Mouse (Mus musculus) telencephalon, adult 2 months (tissue): ENCODE measurements at regions not wholly inside any gene's neighbourhood (a gene's known extent, or its start where the extent isn't known, plus 50 kb on each side); places are given as distances from the start of the nearest gene placed in this dataset.

Experiments used
- DNase-seq: peaks from one replicate; pipeline ENCODE4 v3.0.0-alpha.2; 2011; ENCODE audit warnings: low read depth, low spot score

- DNase-seq, result no peak
Measured at GRCm38 (mm10) chr7:69577754-69578153, 788.8 kb downstream of the Nr2f2 start.

- no peak for DNase-seq
Measured at GRCm38 (mm10) chr7:69576596-69576995, 789.9 kb downstream of the Nr2f2 start.

- DNase-seq, result peak; percentile 19
Measured at GRCm38 (mm10) chr7:69573730-69574129, 792.8 kb downstream of the Nr2f2 start.

DNA sequence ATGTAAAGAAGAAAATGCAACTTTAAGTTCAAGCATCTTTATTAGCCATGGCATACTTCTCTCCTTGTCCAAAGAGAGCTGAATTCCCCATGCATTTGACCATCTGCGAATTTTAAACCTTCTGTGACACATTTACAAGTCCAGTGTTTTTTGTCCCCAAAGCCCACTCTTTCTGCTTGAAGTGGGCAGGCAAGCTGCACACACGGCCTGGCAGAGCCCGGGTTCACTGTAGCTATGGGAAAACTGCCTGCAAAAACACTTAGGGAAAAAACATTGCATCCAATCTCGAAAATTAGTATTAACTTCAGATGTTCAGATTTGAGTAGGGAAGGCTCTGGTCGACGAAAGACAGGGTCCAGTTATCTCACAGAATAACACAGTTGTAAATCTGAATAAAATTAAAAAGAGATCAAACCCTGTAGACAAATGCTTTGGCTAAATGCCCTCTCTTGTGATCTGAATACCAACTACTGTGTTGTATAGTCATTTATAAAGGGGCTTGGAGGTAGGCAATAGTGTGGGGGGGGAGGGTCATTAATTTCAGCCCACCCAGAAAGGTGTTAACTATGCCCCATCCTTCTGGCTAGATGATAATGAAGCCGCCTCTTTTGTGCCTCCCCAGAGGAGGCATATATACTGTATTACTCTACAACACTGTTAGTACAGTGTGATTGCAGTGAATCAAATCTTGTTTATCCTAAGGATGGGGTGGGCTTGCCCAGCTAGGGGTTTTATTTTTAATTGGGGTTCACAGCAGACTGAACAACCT, 793.7 kb downstream of the Nr2f2 start:
- DNase-seq, result no peak

DNA sequence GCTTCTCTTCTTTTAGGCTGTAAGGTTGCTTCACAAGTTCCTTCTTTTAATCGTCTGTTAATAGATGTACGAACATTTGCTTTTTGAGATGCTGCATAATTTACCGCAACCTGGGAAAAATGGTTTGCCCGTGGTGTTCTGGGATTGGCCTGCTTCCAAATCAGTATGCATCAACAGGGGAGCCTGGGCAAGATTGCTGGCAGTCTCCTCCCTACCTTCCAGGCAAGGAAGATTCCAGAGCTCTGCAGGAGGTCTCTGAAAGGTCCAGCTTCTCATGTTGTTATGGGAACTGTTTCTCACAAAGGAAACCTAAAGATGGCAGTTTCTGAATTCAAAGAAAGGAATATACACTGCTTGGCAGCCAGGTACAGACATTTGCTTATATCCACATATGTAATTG, 799.6 kb downstream of the Nr2f2 start:
- no peak for DNase-seq

DNA sequence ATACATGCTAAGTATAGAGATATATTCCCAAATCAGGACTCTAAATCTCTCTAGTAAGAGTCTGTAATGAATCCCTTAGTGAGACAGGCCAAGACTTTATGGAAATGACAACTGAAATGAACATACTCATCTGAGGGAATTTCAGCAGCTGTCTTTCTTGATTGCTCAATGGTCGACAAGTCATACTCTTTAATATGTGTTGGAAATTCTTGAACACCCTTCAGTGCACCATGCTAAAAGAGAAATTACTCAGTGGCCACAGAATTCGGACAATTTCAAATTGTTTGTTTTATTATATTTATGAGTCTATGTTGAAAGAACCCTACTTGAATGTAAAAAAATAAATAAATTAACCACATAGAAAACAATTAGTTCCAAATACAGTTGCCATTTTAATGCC, 802.1 kb downstream of the Nr2f2 start:
- no peak for DNase-seq

DNA sequence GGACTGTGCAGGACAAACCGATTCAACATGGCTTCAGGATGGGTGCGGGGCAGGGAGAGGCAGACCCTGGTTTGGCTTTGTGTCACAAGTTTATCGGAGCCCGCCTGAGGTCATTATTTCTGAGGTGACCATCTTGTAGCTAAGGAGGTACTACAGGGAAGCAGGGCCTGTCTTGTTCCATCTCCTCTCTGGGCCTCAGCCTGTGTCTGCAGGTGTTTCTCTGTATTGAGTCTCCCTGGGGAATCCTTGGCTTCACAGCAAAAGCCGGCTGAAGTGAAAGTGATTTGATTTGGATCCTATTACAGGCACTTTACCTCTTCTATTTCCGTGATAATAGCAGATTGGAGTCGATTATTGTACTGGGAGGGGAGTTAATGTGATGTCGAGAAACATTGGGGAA, 805.7 kb upstream of the Arrdc4 start:
- DNase-seq, result no peak

DNA sequence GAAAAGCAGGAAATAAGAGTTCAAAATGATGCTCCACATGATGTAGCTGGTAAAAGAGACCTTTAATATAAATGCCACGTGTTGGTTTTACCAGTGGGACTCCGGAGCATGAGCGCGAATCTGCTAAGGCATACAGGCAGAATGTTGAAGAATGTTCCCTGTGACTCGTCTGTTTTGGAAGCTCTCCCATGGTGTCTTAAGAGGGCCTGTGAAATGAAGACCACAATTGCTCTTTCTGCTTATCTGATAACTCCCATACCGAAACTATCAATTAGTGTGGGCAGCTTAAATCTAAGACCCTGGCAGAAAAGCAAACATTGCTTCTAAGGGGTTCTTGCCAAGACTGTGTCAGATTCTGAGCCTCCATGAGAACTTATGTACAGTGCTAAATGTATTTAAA, 804.9 kb upstream of the Arrdc4 start:
- DNase-seq, result no peak

DNA sequence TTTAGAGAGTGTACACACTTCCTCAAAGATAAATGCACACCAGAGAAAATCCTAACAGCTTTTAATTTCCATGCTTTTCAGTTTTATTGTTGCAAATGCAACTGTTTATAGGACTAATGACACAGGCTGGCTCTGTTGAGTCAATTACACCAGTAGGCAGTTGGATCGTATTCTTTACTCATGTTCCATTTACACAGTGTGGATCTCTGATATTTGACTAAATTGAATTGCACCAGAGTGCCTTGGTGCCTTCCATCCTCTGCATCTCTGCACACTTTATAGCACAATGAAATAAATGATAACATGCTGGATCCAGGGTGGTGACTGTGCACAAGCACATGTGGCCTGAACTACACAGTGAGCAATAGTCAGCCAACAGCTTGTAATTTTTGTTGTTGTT, 787.0 kb upstream of the Arrdc4 start:
- no peak for DNase-seq

DNA sequence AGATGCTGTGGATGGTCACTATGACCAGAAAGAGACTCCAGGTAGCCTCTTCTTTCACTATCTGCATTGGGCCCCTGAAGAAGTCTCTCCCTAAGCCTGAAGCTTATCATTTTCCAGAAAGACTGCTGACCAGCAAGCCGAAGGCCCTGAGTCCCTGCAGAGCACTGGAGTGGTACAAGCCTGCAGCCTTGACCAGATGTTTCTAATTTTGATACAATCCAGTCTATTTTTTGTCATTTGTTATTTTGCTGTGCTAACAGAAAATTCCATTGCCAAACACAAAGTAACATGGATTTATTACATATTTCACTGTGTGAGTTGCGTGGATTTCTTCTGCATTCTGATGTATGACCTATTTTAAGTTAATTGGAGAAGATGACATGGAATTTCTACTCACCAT, 764.9 kb upstream of the Arrdc4 start:
- DNase-seq, result no peak

DNA sequence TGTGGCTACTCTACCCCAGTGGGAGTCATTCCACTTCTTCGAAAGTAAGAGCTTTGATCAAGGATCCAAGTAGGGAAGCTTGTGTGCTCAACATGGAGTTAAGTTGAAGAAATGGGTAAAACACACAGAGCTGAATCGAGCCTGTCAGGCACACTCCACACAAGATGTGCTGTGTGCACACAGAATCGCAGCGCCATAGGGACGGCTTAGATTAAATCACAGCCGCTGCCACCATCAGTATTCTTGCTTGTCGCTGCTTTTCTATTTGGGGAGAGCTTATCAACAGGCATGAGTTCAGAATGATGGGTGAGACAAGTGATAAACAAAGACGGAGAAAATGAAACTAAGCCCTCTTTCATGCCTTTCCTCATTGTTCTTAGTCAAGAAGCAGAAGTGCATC, 761.3 kb upstream of the Arrdc4 start:
- DNase-seq, result no peak

DNA sequence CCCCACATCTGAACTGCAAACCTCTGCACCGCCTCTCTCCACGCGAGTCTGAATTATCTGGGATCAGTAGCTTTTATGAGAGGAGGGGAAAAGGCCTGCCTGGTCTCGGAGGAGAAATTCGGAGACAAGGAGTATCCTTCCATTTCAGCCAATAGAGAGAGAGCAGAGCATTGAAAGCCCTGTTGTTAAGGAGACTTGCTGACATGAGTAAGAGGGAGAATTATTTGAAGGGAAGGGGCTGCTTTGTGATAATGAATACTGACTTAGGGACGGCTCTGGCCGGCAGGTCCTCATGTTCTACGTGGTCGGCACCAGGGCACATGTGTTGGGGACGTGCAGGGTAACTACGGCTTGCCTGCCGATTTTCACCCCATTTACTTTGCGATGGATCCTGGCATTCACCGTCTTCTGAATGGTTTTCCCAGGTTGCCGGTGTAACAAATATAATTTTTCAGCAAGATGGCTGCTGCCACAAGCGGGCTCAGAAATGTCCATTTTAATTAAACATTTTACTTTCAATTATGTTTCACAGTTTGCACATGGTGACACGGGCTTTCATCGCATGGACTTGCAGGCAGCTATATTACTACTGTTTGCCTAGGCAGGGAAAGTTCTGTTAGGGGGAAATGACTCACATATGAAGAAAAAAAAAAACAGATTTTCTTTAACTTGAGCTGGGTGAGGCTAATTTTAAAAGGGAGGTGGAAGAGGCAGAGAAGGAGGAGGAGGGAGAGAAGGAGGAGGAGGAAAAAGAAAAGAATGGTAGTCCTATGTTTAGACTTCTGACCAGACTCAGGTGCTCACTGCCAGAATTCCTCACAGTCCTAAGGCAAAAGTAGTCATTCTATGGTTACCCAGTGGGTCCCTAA, 744.3 kb upstream of the Arrdc4 start:
- no peak for DNase-seq

DNA sequence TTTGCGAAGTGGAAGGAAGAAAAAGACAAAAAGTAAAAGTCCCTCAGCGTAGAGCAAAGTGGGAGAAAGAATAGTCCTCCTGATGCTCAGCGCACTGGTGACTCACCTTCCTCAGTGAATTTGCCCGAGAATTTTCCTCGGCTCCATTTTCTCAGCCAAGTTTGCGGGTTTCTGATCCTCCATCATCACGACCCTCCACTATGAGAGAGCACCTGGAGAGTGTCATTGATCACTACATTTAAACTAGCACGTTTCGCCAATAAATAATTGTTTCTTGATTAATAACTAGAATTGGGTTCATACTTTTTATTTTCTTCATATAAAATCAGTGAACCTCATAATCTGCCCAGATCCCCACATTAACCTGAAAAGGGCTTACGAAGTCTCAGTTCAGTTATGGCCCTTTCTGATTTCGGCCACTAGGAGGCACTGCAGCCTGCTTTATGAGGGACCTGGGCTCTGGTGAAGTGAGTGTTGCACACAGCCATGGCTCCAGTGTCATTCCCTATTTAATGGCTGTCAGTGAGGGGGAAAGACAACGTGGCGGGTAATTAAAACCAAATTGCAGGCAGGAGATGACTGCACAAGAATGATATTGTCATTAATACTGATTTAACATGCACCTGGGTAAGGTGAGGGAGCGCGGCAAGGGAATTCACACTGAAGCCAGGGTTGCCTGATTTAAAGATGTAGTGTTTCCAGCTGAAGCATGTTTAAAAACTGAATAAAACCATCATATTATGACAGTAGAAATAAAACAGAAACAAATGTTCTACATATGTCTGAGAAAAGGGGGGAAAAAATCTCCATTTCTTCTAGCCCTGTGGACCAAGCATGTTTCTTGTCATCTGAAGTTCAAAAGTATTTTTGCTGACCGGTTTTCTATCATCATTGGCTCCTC, 741.8 kb upstream of the Arrdc4 start:
- DNase-seq, result no peak

- DNase-seq, result no peak
Measured at GRCm38 (mm10) chr7:69488630-69489029, 739.6 kb upstream of the Arrdc4 start.

- DNase-seq, result no peak
Measured at GRCm38 (mm10) chr7:69487111-69487510, 738.1 kb upstream of the Arrdc4 start.

DNA sequence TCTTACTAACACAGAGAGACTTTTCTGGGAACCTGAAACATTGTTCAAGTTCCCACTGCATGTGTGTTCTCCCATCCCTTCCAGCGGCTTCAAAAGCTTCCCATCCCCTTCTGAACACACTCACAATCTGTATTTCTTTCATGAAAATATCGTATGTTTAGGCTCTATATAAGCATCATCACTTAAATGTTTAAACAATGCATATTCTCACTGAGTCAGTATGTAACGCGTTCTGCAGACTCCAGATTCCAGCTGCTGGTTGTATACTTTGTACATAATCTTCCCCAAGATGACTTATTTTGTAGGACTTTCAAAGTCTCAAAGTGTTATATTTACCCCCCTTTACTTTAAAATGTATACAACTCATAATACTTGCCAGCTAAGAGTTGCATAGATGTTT, 735.5 kb upstream of the Arrdc4 start:
- DNase-seq, result no peak
